Mouse (Mus musculus): ENCODE measurements around the gene Crabp2.

DNA sequence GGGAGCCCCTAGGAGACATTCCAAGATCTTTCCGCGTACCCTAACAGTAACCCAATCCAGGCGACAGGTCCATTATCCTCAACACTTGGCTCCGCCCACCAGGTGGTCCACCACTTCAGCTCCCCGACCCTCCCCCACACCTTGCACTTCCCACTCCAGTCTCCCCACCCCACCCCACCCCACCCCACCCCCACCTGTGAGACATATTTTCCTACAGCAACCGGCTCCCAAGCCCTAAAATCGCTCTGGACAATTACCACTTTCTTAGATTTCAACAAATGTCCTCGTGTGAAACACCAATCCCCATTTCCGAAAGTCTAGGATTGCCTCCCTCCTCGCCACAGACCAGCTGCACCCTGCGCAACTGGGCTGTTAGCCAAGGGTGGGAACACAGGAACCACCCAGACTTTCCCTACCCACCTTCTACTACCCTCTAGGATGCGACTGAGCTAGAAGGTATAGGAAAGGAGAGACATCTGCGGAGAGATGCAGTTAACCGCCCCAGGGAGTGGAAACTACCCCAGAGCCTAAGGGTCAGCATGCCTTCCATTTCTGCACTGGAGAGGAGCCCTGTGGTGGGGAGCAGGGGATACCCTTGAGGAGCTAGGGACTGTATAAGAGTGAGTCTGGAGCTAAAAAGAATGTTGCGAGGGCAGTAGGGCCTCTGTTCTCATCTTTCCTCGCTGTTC lies 944 bp downstream of the Crabp2 start:
- TF ChIP-seq CTCF (conservative IDR thresholded peaks at IDR 0.05; ENCODE audit: low read length): no peak
- no peak for TF ChIP-seq NANOG (IDR thresholded peaks at IDR 0.05; ENCODE audit: borderline replicate concordance, low read length)
